Mouse (Mus musculus) neutrophil, adult 65 days (primary cell): ENCODE data around the gene Gtf2h3. TPM values are rescaled to one million over a fixed set of nuclear protein-coding genes. Genes with fewer than 3 reads are reported as not detected.

Experiments
- total RNA-seq: library from RNA; stranded (reverse); gene quantifications from 2 replicates; pipeline ENCODE4 v1.2.4, GENCODE M21; 2023

Gtf2h3 gene
- total RNA-seq, result 2.6 and 4.6 TPM in 2 replicates

DNA sequence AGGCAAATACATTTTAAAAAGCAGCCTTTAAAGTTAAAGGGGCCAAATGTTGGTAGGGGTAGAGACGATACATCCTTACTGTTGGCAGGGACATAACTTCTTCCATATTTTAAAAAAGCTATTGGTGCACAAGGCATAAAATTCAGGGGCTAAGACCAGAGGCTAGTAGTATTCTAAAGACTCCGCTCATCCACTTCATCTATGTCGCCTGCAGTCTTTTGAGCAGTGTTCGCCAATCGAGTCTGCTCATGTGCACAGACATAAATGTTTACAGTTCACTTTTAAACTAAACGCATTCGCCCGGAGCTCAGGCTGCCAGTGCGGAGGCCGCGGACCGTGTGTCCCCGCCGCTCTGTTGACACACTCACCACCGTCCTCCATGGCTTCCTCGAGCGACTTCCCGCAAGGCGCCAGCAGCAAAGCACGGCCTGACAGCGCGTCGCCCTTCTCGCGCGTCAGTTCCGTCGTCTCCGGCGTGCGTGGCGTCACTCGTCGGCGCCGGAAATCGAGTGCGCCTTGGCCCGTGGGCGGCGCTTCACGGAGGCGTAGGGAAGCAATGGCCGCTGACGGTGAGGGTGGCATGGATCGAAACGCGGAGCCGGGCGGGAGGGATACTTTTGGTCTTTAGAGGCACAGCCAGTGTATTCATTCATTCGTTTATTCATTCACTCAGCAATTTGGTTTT, at the start of gene Gtf2h3, which contains the start of gene Eif2b1:
Gtf2h3 (plus strand) TSS at position 508 of the 685 bp plus-strand sequence.
Eif2b1 (minus strand) TSS at position 499 of the 685 bp plus-strand sequence.

GRCm38 (mm10) chr5:124530655-124531582, 48.0 kb upstream of the Gtf2h3 start, which contains the start of gene Rilpl1:
TSS of gene Rilpl1 (minus strand) at chr5:124531391.

DNA sequence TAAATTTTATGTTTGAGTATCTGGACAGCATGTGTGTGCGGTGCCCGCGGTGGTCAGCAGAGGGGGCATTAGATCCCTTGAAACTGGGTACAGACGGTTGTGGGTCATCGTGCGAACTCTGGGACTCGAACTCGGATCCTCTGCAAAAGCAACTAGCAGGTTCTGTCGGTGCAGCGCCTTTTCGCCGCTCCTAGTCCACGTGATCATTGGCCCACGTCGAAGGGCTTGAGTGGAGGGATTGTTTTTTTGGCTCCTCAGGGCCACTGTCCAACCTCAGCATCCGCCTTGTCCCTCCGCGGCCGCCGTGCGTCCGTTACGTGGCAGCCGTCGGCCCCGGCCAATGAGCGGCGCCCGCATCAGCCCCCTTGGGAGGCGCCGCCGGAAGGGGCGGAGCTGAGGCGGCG, 38.6 kb upstream of the Gtf2h3 start, which contains the start of gene Tmed2:
Tmed2 (plus strand) TSS at position 313 of the 404 bp plus-strand sequence.

GRCm38 (mm10) chr5:124552558-124553307, 26.2 kb upstream of the Gtf2h3 start, which contains the start of gene Ddx55:
TSS of gene Ddx55 (plus strand) at chr5:124552864.

DNA sequence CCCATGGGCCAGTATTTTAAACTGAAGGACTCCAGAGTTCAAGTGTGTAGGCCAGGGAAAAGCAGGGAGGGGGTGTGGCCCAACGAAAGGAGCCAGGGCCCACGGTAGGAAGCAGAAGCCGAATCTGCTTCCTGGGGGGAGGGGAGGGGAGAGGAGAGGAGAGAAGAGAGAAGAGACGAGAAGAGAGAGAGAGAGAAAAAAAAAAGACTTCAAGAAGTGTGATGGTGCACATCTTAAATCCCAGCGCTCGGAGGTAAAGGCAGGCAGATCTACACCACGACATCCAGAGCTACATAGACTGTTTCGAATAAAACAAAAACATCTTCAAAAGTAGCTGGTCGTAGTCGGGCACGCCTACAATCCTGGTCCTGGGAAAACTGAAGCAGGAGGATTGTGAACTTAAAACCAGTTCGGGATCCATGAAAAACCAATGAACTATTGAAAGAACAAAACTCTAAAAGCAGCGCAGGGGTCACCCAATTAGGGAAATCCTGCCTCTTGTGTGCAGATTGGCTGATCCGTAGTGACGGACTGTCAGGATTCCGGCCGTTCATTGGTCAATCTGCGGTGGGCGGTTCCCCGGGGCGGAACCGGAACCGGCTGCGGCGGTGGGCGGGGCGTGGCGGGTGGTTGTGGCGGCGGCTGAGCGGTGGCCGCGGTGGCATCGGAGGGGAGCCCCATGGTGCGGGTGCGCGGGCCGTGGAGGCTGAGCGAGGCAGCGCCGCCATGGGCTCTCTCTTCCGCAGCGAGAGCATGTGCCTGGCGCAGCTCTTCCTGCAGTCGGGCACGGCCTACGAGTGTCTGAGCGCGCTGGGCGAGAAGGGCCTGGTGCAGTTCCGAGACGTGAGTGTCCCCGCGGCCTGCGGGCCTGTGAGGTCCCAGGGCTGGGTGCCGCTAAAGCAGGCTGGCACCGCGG, 49.8 kb downstream of the Gtf2h3 start, which contains the start of gene Atp6v0a2:
Atp6v0a2 (plus strand) TSS at position 129 of the 916 bp plus-strand sequence.

Other genes starting within 250 kb of the Gtf2h3 start
- 74.1 and 82.2 TPM in 2 replicates for gene Cdk2ap1, start 216.1 kb upstream of the Gtf2h3 start, total RNA-seq
- 211 and 313 TPM in 2 replicates for gene Sbno1, start 153.1 kb upstream of the Gtf2h3 start, total RNA-seq
- gene Kmt5a, start 139.2 kb upstream of the Gtf2h3 start, total RNA-seq, result 150 and 176 TPM in 2 replicates
- 94.9 and 111 TPM in 2 replicates for gene Rilpl2, start 100.8 kb upstream of the Gtf2h3 start, total RNA-seq
- 7.9 and 11.7 TPM in 2 replicates for gene Snrnp35, start 96.0 kb upstream of the Gtf2h3 start, total RNA-seq
- 0.68 and 1.9 TPM in 2 replicates for gene Rilpl1, start 47.7 kb upstream of the Gtf2h3 start, total RNA-seq
- 150 and 151 TPM in 2 replicates for gene Tmed2, start 38.4 kb upstream of the Gtf2h3 start, total RNA-seq
- 9.6 and 18.9 TPM in 2 replicates for gene Ddx55, start 26.3 kb upstream of the Gtf2h3 start, total RNA-seq
- gene Eif2b1, start within 50 bp of the Gtf2h3 start, total RNA-seq, result 13.7 and 21.4 TPM in 2 replicates
- gene Atp6v0a2, start 49.4 kb downstream of the Gtf2h3 start, total RNA-seq, result 26.6 and 35.9 TPM in 2 replicates
- gene Dnah10, start 145.9 kb downstream of the Gtf2h3 start, total RNA-seq, result not detected in 2 replicates